Mouse (Mus musculus) thymus, adult 2 months (tissue): ENCODE data around the gene Ap1m2. TPM values are rescaled to one million over a fixed set of nuclear protein-coding genes. Genes with fewer than 3 reads are reported as not detected.

Experiments
- DNase-seq: peaks from one replicate; pipeline ENCODE4 v3.0.0; 2021
- H3K27ac ChIP-seq: fragments of 200-500 bp; 2 replicates; pipeline ENCODE4 v1.5.1; 2012; ENCODE audit warnings: low read length, control low read depth; ENCODE audit not compliant: control insufficient read depth, insufficient read depth
- H3K27me3 ChIP-seq: fragments of 200-500 bp; 2 replicates; pipeline ENCODE4 v1.6.1; 2012; ENCODE audit warnings: mild to moderate bottlenecking, low read length, moderate library complexity, mixed read lengths; ENCODE audit not compliant: control insufficient read depth, insufficient read depth
- H3K36me3 ChIP-seq: fragments of 200-500 bp; 2 replicates; pipeline ENCODE4 v1.6.1; 2012; ENCODE audit warnings: mild to moderate bottlenecking, low read length, moderate library complexity; ENCODE audit not compliant: control insufficient read depth, insufficient read depth
- H3K4me1 ChIP-seq: fragments of 200-500 bp; replicated peaks from 2 replicates; pipeline ENCODE4 v1.6.1; 2012; ENCODE audit warnings: low read length; ENCODE audit not compliant: control insufficient read depth, insufficient read depth
- H3K4me3 ChIP-seq: fragments of 200-500 bp; 2 replicates; pipeline ENCODE4 v1.5.1; 2012; ENCODE audit warnings: mild to moderate bottlenecking, low read length, control low read depth, moderate library complexity; ENCODE audit not compliant: control insufficient read depth, insufficient read depth
- CTCF ChIP-seq: fragments of 200-500 bp; IDR thresholded peaks from 2 replicates; pipeline ENCODE4 v1.5.1; 2012; ENCODE audit warnings: mild to moderate bottlenecking, control low read depth, low read length, moderate library complexity, borderline replicate concordance; ENCODE audit not compliant: control insufficient read depth, poor library complexity, insufficient read depth; ENCODE audit errors: extremely low read depth
- POLR2A ChIP-seq: fragments of 200-500 bp; IDR thresholded peaks from 2 replicates; pipeline ENCODE4 v1.6.1; 2012; ENCODE audit warnings: mild to moderate bottlenecking, low read length, control low read depth, moderate library complexity; ENCODE audit not compliant: control insufficient read depth, poor library complexity, insufficient read depth; ENCODE audit errors: extremely low read depth
- WGBS: fragments of 180-500 bp; shearing (Covaris S2); methylation state at CpG from one replicate; pipeline ENCODE4 v1.1.7; 2018; 5-methylcytosine and 5-hydroxymethylcytosine counted together
- polyA plus RNA-seq: library from polyadenylated mRNA; depleted of rRNA; stranded (reverse); fragments of >200 nt; gene quantifications from 2 replicates; pipeline ENCODE4 v1.2.3, GENCODE M21; 2012

Ap1m2 gene
- polyA plus RNA-seq, 1 experiment, result 11.1 TPM

DNA sequence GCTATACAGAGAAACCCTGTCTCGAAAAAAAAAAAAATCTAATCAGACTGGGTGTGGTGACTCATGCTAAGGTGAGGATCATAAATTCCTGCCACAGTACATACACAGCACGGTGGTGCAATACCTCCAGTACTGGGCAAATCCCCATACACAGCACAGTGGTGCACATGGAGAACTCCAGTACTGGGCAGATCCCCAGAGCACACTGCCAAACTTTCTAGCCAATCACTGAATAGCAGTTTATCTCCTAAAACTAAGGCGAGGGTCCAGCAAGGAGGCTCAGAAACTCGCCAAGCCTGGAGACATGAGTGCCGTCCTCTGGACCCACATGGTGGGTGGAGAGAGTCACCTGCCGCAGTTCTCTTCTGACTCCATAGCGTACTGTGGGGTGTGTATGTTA is 39.0 kb upstream of the Ap1m2 start:
- H3K36me3 ChIP-seq, result peaks cover 80% of the 10 kb centered on the region
- WGBS, result 96% methylated on average over 7 of the region's 7 CpGs
- TF ChIP-seq CTCF (no peak), POLR2A (no peak)
- H3K4me1 ChIP-seq, result peaks cover 8% of the 10 kb centered on the region
- H3K27me3 ChIP-seq, result no peaks in the 10 kb centered on the region
- H3K27ac ChIP-seq, result no peak overlapping the region
- no peak for DNase-seq
- H3K4me3 ChIP-seq, result no peak overlapping the region

DNA sequence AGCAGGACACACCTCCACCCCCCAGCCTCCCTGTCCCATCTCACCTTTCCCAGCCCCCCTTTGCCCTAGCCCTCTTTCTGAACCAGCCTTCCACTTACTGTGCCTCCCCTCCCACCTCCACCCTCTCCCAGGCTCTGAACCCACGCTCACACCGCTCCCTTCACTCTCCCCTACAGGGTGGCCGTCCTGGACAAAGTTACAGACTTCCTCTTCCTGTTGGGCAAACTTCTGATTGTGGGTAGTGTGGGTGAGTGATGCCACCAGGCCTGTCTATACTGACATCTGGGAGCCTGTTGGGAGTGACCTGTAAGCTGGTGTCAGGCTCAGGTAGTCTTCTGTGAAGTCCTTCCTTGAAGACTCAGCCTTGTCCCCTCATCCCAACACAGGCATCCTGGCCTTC is 36.0 kb upstream of the Ap1m2 start:
- Histone ChIP-seq H3K4me3 (no peak overlapping the region), H3K4me1 (peaks cover 8% of the 10 kb centered on the region), H3K27me3 (no peaks in the 10 kb centered on the region), H3K36me3 (peaks cover 90% of the 10 kb centered on the region), H3K27ac (no peak overlapping the region)
- 90% methylated on average over 3 of the region's 3 CpGs for WGBS
- DNase-seq, result no peak
- TF ChIP-seq POLR2A (no peak), CTCF (no peak)

DNA sequence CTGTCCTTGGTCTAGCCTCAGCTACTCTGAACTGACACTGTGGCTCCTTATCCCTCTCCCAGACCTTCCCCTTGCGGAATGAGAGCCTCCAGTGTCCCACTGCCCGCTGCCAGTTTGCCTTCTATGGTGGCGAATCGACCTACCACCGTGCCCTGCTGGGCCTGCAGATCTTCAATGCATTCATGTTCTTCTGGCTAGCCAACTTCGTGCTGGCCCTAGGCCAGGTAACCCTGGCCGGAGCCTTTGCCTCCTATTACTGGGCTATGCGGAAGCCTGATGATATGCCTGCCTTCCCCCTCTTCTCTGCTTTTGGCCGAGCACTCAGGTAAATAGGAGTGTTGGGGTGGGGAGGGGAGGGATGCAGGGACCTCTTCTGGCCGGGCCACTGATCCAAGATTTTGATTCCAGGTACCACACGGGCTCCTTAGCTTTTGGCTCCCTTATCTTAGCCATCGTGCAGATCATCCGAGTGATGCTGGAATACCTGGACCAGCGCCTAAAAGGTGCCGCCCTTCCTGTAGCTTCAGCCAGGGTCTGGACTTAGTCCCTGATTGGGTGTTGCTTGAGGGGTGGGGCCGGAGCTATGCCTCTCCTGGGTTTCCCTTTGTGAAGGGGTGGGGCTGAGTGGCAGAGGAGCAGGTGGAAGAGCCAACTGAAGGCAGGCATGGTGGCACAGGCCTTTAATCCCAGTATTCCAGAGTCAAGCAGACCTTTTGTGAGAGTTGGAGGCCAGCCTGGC is 34.7 kb upstream of the Ap1m2 start:
- H3K27ac ChIP-seq, result no peak overlapping the region
- no peaks in the 10 kb centered on the region for H3K4me1 ChIP-seq
- H3K4me3 ChIP-seq, result no peak overlapping the region
- TF ChIP-seq POLR2A, result no peak
- TF ChIP-seq CTCF, result no peak
- no peak for DNase-seq
- H3K27me3 ChIP-seq, result no peaks in the 10 kb centered on the region
- WGBS, result 97% methylated on average over 16 of the region's 16 CpGs
- peaks cover 89% of the 10 kb centered on the region for H3K36me3 ChIP-seq

DNA sequence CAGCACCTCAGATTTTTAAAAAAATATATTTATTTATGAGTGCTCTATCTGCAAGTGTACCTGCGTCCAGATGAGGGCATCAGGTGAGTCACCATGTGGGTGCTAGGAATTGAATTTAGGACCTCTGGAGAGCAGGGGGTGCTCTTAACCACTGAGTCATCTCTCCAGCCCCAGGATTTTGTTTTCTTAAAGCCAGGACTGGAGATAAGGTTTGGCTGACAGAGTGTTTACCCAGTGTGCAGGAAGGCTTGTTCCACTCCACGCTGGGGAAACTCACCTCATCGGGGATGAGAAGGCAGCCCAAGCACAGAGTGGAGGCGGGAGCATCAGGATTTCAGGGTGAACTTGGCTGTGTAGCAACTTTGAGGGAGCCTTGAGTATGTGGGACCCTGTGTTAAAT is 28.3 kb upstream of the Ap1m2 start:
- no peak for DNase-seq
- WGBS, result 96% methylated on average over 4 of the region's 4 CpGs
- no peak overlapping the region for H3K27ac ChIP-seq
- no peak for TF ChIP-seq CTCF
- peaks cover 48% of the 10 kb centered on the region for H3K36me3 ChIP-seq
- no peaks in the 10 kb centered on the region; the same call in 1 of the 2 replicates for H3K4me1 ChIP-seq
- no peaks in the 10 kb centered on the region for H3K27me3 ChIP-seq
- H3K4me3 ChIP-seq, result no peak overlapping the region

- no peak overlapping the region for H3K27ac ChIP-seq
- peaks cover 13% of the 10 kb centered on the region for H3K4me1 ChIP-seq
- H3K36me3 ChIP-seq, result peaks cover 21% of the 10 kb centered on the region
- no peak overlapping the region for H3K4me3 ChIP-seq
- TF ChIP-seq CTCF, result no peak
- TF ChIP-seq POLR2A, result no peak
- WGBS, result 93% methylated on average over 20 of the region's 20 CpGs
- H3K27me3 ChIP-seq, result no peaks in the 10 kb centered on the region
- no peak for DNase-seq
Measured at GRCm38 (mm10) chr9:21337652-21338051, 25.5 kb upstream of the Ap1m2 start.

- WGBS, result 93% methylated on average over 8 of the region's 8 CpGs
- H3K4me1 ChIP-seq, result peaks cover 23% of the 10 kb centered on the region
- H3K4me3 ChIP-seq, result no peak overlapping the region
- no peak for DNase-seq
- no peaks in the 10 kb centered on the region for H3K27me3 ChIP-seq
- H3K27ac ChIP-seq, result no peak overlapping the region
- no peak for TF ChIP-seq POLR2A
- no peak for TF ChIP-seq CTCF
- peaks cover 15% of the 10 kb centered on the region for H3K36me3 ChIP-seq
Measured at GRCm38 (mm10) chr9:21336491-21336890, 24.4 kb upstream of the Ap1m2 start.

GRCm38 (mm10) chr9:21335391-21335790 is 23.3 kb upstream of the Ap1m2 start:
- Histone ChIP-seq H3K27me3 (no peaks in the 10 kb centered on the region), H3K4me3 (no peak overlapping the region), H3K4me1 (peaks cover 32% of the 10 kb centered on the region), H3K36me3 (peaks cover 13% of the 10 kb centered on the region), H3K27ac (no peak overlapping the region)
- TF ChIP-seq CTCF (no peak), POLR2A (no peak)
- DNase-seq, result no peak
- 92% methylated on average over 4 of the region's 4 CpGs for WGBS
